Mouse (Mus musculus) bone marrow, adult 2 months (tissue): ENCODE data around the gene Frrs1.
"Not testable (repeated sequence)": the region's sequence is repeated elsewhere in the genome, so short reads cannot be mapped to it uniquely, and the experiment has no call there.

Experiments
- CTCF ChIP-seq: fragments of 200-500 bp; IDR thresholded peaks from 2 replicates; pipeline ENCODE4 v1.5.1; 2011; ENCODE audit warnings: low read length, control low read depth; ENCODE audit not compliant: control insufficient read depth, insufficient read depth
- POLR2A ChIP-seq: fragments of 200-500 bp; IDR thresholded peaks from 2 replicates; pipeline ENCODE4 v1.6.1; 2011; ENCODE audit warnings: low read depth, mild to moderate bottlenecking, control low read depth, low read length, borderline replicate concordance; ENCODE audit not compliant: control insufficient read depth

DNA sequence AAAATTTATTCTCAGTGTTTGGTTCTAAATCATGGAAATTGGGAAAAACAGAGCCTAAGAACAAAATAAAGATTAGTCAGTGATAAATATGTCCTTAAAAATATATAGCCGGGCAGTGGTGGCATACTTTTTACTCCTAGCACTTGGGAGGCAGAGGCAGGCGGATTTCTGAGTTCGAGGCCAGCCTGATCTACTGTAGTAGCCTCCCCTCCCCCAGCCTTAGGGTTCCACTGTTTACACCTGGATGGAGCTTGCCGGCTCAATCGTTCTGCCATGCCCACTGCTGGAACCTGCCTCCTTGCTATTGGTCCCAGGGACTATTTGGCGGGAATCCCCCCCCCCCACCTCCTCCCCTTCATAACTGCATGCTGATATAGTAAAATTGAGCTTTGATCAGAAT is 48.9 kb upstream of the Frrs1 start:
- not testable (repeated sequence) for TF ChIP-seq CTCF, POLR2A
